Mouse (Mus musculus) small intestine, adult 2 months (tissue): Measurements from ENCODE around the gene Pank3. TPM values are rescaled to one million over a fixed set of nuclear protein-coding genes. Genes with fewer than 3 reads are reported as not detected.

Source experiments
- H3K27ac ChIP-seq: fragments of 200-500 bp; 2 replicates; pipeline ENCODE4 v1.5.1; 2012; ENCODE audit warnings: low read depth, low read length, control low read depth, inconsistent platforms; ENCODE audit not compliant: insufficient read depth
- H3K27me3 ChIP-seq: fragments of 200-500 bp; 2 replicates; pipeline ENCODE4 v1.6.1; 2012; ENCODE audit warnings: mild to moderate bottlenecking, moderate library complexity, low read length, inconsistent platforms; ENCODE audit not compliant: control insufficient read depth, insufficient read depth
- H3K36me3 ChIP-seq: fragments of 200-500 bp; 2 replicates; pipeline ENCODE4 v1.6.1; 2012; ENCODE audit warnings: mild to moderate bottlenecking, low read length, control low read depth, inconsistent platforms; ENCODE audit not compliant: control insufficient read depth, insufficient read depth
- H3K4me1 ChIP-seq: fragments of 200-500 bp; 2 replicates; pipeline ENCODE4 v1.6.1; 2012; ENCODE audit warnings: low read length, inconsistent platforms, mixed read lengths; ENCODE audit not compliant: control insufficient read depth, insufficient read depth, insufficient read length
- H3K4me3 ChIP-seq: fragments of 200-500 bp; 2 replicates; pipeline ENCODE4 v1.5.1; 2012; ENCODE audit warnings: low read depth, mild to moderate bottlenecking, control low read depth, inconsistent platforms, low read length, moderate library complexity
- CTCF ChIP-seq: fragments of 200-500 bp; IDR thresholded peaks from 2 replicates; pipeline ENCODE4 v1.5.1; 2012; ENCODE audit warnings: low read depth, mild to moderate bottlenecking, control low read depth, inconsistent platforms, low read length, moderate library complexity, mixed read lengths; ENCODE audit not compliant: insufficient replicate concordance, insufficient read length; ENCODE audit errors: extremely low read depth
- POLR2A ChIP-seq: fragments of 200-500 bp; IDR thresholded peaks from 2 replicates; pipeline ENCODE4 v1.6.1; 2012; ENCODE audit warnings: low read depth, mild to moderate bottlenecking, control low read depth, inconsistent platforms, low read length, moderate library complexity
- WGBS: fragments of 180-500 bp; shearing (Covaris S2); methylation state at CpG from one replicate; pipeline ENCODE4 v1.1.7; 2018; 5-methylcytosine and 5-hydroxymethylcytosine counted together
- polyA plus RNA-seq: library from polyadenylated mRNA; depleted of rRNA; stranded (reverse); fragments of >200 nt; gene quantifications from 2 replicates; pipeline ENCODE4 v1.2.3, GENCODE M21; 2012

Pank3 gene
- polyA plus RNA-seq, 1 experiment, result 3.7 TPM

- no peak for TF ChIP-seq CTCF
- TF ChIP-seq POLR2A, result no peak
- Histone ChIP-seq H3K27ac (peak overlapping the region; percentile 100), H3K27me3 (no peaks in the 10 kb centered on the region), H3K4me3 (no peak overlapping the region), H3K4me1 (peaks cover 24% of the 10 kb centered on the region; the same call in 1 of the 2 replicates), H3K36me3 (no peaks in the 10 kb centered on the region)
- WGBS, result 42% methylated on average over 7 of the region's 7 CpGs
Observed at GRCm38 (mm10) chr11:35760001-35760626, 9.2 kb upstream of the Pank3 start.

- peak overlapping the region; percentile 100 for H3K27ac ChIP-seq
- no peaks in the 10 kb centered on the region for H3K36me3 ChIP-seq
- H3K4me1 ChIP-seq, result peaks cover 21% of the 10 kb centered on the region; the same call in 1 of the 2 replicates
- no peaks in the 10 kb centered on the region for H3K27me3 ChIP-seq
- TF ChIP-seq POLR2A, result no peak
- TF ChIP-seq CTCF, result no peak
- H3K4me3 ChIP-seq, result no peak overlapping the region
- 37% methylated on average over 4 of the region's 4 CpGs for WGBS
Observed at GRCm38 (mm10) chr11:35760627-35761003, 8.7 kb upstream of the Pank3 start.

- no peak overlapping the region for H3K4me3 ChIP-seq
- TF ChIP-seq POLR2A (no peak), CTCF (no peak)
- WGBS, result 88% methylated on average over 5 of the region's 5 CpGs
- peaks cover 2% of the 10 kb centered on the region; the same call in 1 of the 2 replicates for H3K4me1 ChIP-seq
- no peak overlapping the region for H3K27ac ChIP-seq
- H3K27me3 ChIP-seq, result no peaks in the 10 kb centered on the region
- no peaks in the 10 kb centered on the region for H3K36me3 ChIP-seq
Observed at GRCm38 (mm10) chr11:35766845-35767244, 2.4 kb upstream of the Pank3 start.

DNA sequence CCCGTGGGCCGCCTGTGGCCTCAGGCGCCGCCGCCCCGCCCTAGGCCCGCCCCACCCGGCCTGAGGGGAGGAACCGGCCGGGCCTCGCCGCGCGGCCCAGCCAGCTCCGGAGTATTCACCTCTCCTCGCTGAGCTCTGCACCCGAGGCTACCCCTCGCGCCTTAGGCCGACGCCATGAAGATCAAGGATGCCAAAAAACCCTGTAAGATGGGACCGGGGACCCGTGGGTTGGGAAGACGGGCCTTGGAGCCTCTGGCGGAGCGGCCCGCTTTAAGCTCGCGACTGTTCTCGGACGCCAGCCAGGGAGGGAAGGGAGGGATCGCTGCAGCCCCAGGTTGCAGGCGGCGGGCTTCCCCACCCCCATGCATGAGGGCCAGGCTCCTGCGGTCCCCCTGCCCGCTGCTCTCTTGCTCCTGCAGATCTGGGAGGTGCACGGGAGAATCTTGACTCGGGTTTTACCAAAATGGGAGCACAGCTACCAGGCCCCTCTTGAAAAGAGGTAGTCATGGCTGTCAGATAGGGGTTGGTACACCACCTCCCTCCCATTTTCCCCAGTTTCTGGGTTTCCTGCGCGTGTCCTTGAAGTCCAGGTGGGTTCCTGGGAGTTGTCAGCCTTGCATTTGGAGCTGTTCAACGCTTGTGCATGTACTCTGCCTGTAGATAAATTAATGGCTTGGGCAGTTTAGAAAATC lies 608 bp downstream of the Pank3 start:
- 1% methylated on average over 35 of the region's 41 CpGs for WGBS
- H3K36me3 ChIP-seq, result no peaks in the 10 kb centered on the region
- TF ChIP-seq CTCF (no peak), POLR2A (peak; percentile 71; the same call in 1 of the 2 replicates)
- H3K4me3 ChIP-seq, result peak overlapping the region; percentile 100
- peak overlapping the region; percentile 95 for H3K27ac ChIP-seq
- peaks cover 5% of the 10 kb centered on the region; the same call in 1 of the 2 replicates for H3K4me1 ChIP-seq
- H3K27me3 ChIP-seq, result no peaks in the 10 kb centered on the region

DNA sequence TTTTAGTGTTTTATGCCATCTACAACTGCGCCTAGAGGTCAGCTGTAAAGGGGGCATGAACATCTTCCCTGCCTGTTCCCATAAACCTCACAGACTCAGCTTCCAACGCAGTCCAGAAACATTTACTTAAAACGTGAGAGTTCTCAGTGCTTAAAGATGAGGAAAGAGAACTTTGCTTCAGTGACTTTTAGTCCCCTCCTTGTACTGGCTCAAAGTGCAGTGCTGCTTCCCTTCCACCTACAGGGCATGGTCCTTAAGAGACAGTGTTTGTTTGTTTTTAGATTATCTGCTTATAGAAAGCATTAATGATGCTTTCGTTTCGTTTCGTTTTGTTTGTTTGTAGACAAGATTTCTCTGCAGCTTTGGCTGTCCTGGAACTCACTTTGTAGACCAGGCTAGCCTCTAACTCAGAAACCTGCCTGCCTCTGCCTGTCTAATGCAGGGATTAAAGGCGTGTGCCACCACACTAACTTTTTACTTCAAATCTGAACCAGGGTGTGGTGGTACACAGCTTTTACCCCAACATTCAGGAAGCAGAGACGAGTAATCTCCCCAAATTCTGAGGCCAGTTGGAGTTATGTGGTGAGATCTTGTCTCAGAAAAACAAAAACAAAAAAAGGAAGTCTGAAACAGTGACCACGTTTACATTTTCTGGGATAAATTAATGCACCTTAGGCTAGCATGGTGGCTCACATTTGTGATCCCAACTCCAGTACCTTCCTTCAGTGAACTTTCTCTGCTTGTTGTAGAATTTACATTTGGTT lies 1.6 kb downstream of the Pank3 start:
- H3K4me1 ChIP-seq, result peaks cover 5% of the 10 kb centered on the region; the same call in 1 of the 2 replicates
- no peaks in the 10 kb centered on the region for H3K36me3 ChIP-seq
- H3K27me3 ChIP-seq, result no peaks in the 10 kb centered on the region
- H3K4me3 ChIP-seq, result peak overlapping the region; percentile 11; the same call in 1 of the 2 replicates
- no peak for TF ChIP-seq CTCF
- TF ChIP-seq POLR2A, result no peak
- 18% methylated on average over 9 of the region's 9 CpGs for WGBS
- peak overlapping the region; percentile 73 for H3K27ac ChIP-seq

DNA sequence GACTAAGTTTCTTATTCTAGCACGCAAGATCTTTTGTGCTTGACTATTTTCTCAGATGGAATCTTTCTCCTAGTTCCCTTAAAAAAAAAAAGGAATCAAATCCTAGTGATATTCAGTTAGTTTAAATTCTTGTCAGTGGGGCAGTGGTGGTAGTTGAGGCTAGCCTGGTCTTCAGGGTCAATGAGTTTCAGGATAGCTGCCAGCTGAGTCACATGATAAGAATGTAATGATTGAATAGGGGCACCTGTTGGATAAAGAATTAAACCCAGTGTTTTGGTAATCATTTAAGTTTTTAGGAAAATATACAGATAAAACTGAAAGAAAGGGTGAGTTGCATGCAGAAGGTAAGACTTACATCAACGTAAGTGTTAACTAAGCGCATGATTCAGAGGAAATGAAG lies 6.3 kb downstream of the Pank3 start:
- TF ChIP-seq POLR2A, result no peak
- no peak for TF ChIP-seq CTCF
- Histone ChIP-seq H3K36me3 (peaks cover 39% of the 10 kb centered on the region), H3K4me1 (peaks cover 5% of the 10 kb centered on the region; the same call in 1 of the 2 replicates), H3K27me3 (no peaks in the 10 kb centered on the region), H3K4me3 (no peak overlapping the region), H3K27ac (no peak overlapping the region)
- 92% methylated on average over 3 of the region's 3 CpGs for WGBS

DNA sequence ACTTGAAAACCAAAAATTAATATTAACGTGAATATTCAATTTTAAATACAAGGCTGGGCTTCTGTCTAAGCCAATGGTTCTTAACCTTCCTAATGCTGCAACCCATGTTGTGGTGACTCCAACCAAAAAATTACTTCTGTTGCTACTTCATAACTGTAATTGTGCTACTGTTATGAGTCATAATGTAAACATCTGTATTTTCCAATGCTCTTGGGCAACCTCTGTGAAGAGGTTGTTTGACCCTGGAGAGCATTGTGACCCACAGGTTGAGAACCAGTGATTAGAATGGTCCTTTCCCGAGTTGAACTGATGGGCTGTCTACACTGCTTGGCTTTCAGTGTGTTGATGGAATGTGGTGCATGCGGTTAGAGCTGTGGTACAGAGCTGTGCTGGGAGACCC lies 7.2 kb downstream of the Pank3 start:
- no peak overlapping the region for H3K4me3 ChIP-seq
- TF ChIP-seq POLR2A (no peak), CTCF (no peak)
- no peaks in the 10 kb centered on the region for H3K27me3 ChIP-seq
- peaks cover 3% of the 10 kb centered on the region; the same call in 1 of the 2 replicates for H3K4me1 ChIP-seq
- 73% methylated on average over 3 of the region's 3 CpGs for WGBS
- H3K27ac ChIP-seq, result no peak overlapping the region
- H3K36me3 ChIP-seq, result peaks cover 39% of the 10 kb centered on the region
